Mouse (Mus musculus) lung, embryonic 14.5 days (tissue): ENCODE measurements at regions not wholly inside any gene's neighbourhood (a gene's known extent, or its start where the extent isn't known, plus 50 kb on each side); places are given as distances from the start of the nearest gene placed in this dataset.

Source experiments
- ATAC-seq: fragments of 200-750 bp; cut with Nextera tagmentation; 2 replicates; pipeline ENCODE4 v1.8.0; 2017; ENCODE audit warnings: mild to moderate bottlenecking, moderate TSS enrichment, moderate library complexity; ENCODE audit not compliant: insufficient read depth
- DNase-seq: peaks from one replicate; pipeline ENCODE4 v3.0.0-alpha.2; 2015
- H3K27ac ChIP-seq: fragments of 300-500 bp; sonication (generic); 2 replicates; pipeline ENCODE4 v1.5.1; 2014; ENCODE audit warnings: low read depth, mild to moderate bottlenecking, moderate library complexity
- H3K27me3 ChIP-seq: fragments of 300-500 bp; sonication (generic); 2 replicates; pipeline ENCODE4 v1.6.1; 2014; ENCODE audit warnings: low read length, control low read depth; ENCODE audit not compliant: insufficient read depth
- H3K36me3 ChIP-seq: fragments of 300-500 bp; sonication (generic); 2 replicates; pipeline ENCODE4 v1.6.1; 2014; ENCODE audit warnings: control low read depth; ENCODE audit not compliant: insufficient read depth
- H3K4me1 ChIP-seq: fragments of 300-500 bp; sonication (generic); 2 replicates; pipeline ENCODE4 v1.6.1; 2014; ENCODE audit warnings: antibody characterized with exemption, control low read depth; ENCODE audit not compliant: insufficient read depth
- H3K4me2 ChIP-seq: fragments of 300-500 bp; sonication (generic); 2 replicates; pipeline ENCODE4 v1.6.1; 2014; ENCODE audit warnings: mild to moderate bottlenecking
- H3K4me3 ChIP-seq: fragments of 300-500 bp; sonication (generic); 2 replicates; pipeline ENCODE4 v1.5.1; 2014; ENCODE audit warnings: low read depth, low read length
- H3K9ac ChIP-seq: fragments of 300-500 bp; sonication (generic); 2 replicates; pipeline ENCODE4 v1.6.1; 2014
- H3K9me3 ChIP-seq: fragments of 300-500 bp; sonication (generic); 2 replicates; pipeline ENCODE4 v1.6.1; 2016; ENCODE audit warnings: low read depth, low read length, control low read depth
- CTCF ChIP-seq: IDR thresholded peaks from 2 replicates; pipeline ENCODE4 v1.5.1; 2016; ENCODE audit warnings: antibody characterized with exemption, low read depth
- WGBS: fragments of 180-500 bp; shearing (Covaris S2); extraction: QIAGEN DNeasy Blood & Tissue Kit; methylation state at CpG from one replicate; pipeline ENCODE4 v1.1.7; 2014; 5-methylcytosine and 5-hydroxymethylcytosine counted together

DNA sequence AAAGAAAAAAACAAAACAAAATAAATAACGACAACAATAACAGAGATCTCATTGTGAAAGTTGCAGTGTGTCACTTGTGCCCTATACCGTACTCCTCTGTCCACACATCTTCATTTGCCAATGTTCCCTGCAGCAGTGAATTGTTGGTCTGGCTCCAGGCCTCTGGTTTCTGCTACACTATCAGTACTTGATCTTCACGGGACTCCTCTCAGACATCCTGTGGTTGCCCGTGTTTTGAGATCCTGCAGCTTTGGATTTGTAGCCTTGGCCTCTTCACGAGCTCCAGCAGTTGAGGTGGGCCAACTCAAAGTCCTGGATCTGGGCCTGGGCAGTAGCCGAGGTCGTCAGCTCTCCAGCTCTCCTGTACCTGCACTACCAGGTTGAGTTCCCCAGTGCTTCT lies 72.4 kb upstream of the Thpo start:
- no peak for ATAC-seq
- WGBS = 75% methylated on average over 7 of the region's 7 CpGs

DNA sequence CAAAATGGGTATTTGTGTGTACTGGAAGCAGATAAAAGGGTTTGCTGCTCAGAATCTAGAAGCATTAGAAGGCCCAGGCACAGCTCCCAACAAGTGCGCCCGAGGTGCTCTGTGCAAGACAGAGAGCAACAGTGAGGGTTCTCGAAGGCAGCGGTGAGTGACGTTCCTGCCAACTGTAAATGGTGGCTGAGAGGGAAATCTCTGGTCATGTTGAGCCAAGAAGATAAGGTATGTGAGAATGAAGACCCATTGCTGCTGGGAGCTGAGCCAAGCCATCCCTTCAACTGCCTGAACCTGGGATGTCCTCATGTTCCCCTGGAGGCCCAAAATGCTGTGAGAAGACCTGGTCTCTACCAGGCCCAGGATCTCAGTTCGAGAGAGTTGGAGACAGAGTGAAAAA lies 71.5 kb upstream of the Thpo start:
- Histone ChIP-seq H3K27me3 (no peaks in the 10 kb centered on the region), H3K4me1 (peaks cover 14% of the 10 kb centered on the region), H3K27ac (no peak overlapping the region), H3K9me3 (no peaks in the 10 kb centered on the region), H3K4me3 (no peak overlapping the region), H3K36me3 (no peaks in the 10 kb centered on the region), H3K4me2 (no peak overlapping the region), H3K9ac (no peak overlapping the region)
- ATAC-seq = peak; percentile 13; the same call in 1 of the 2 replicates
- DNase-seq = peak; percentile 43
- 50% methylated on average over 6 of the region's 6 CpGs for WGBS
- no peak for TF ChIP-seq CTCF

More for the DNA sequence above, 72.4 kb upstream of the Thpo start:
- no peak overlapping the region for H3K27ac ChIP-seq
- no peak overlapping the region for H3K9ac ChIP-seq
- no peak for TF ChIP-seq CTCF
- H3K4me3 ChIP-seq = no peak overlapping the region
- no peaks in the 10 kb centered on the region for H3K9me3 ChIP-seq
- H3K36me3 ChIP-seq = no peaks in the 10 kb centered on the region
- H3K4me2 ChIP-seq = no peak overlapping the region
- no peaks in the 10 kb centered on the region for H3K27me3 ChIP-seq
- DNase-seq = no peak
- peaks cover 14% of the 10 kb centered on the region for H3K4me1 ChIP-seq

DNA sequence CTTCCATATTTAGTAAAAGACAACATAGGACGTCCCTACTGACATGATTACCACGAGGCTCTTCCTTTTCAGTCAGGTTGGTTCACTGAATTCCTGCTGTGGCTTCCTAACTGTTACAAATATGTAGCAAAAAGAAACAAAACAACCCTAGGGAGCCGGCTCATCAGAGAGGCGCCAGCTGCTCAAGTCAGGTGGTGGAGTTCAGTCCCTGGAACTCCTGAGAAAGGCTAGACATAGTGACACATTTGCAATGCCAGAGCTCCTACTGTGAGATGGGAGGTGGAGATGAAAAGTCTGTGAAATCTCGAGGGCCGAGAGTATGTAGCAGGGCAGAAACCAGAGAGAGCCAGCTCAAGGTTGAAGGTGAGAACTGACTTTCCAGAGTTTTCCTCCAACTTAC lies 70.8 kb upstream of the Thpo start:
- 11% methylated on average over 6 of the region's 6 CpGs for WGBS
- peak overlapping the region; percentile 55 for H3K4me2 ChIP-seq
- H3K9me3 ChIP-seq = no peaks in the 10 kb centered on the region
- no peaks in the 10 kb centered on the region for H3K36me3 ChIP-seq
- H3K27me3 ChIP-seq = no peaks in the 10 kb centered on the region
- H3K4me3 ChIP-seq = peak overlapping the region; percentile 16; the same call in 1 of the 2 replicates
- ATAC-seq = peak; percentile 9; the same call in 1 of the 2 replicates
- no peak for DNase-seq
- no peak for TF ChIP-seq CTCF
- peaks cover 14% of the 10 kb centered on the region for H3K4me1 ChIP-seq
- H3K27ac ChIP-seq = peak overlapping the region; percentile 67
- peak overlapping the region; percentile 1; the same call in 1 of the 2 replicates for H3K9ac ChIP-seq

DNA sequence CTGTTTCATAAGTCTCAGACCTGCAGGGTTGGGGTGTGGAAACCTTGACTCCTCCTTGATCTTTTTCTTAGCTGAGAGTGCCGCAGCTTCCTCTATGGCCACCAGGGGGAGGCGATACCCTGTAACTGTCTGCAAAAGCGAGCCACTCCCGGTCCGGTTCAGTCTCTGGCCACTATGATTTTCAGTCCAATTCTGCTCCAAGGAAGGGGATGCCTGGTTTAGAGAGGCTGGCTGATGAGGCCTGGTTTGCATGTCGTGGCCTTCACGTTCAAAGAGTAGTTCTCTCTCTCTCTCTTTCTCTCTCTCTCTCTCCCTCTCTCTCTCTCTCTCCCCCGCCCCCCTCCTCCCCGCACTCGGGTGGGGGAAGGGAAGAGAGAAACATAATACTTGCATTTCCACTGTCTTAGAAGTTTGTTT lies 70.3 kb upstream of the Thpo start:
- peak; percentile 90 for DNase-seq
- H3K9ac ChIP-seq = peak overlapping the region; percentile 1; the same call in 1 of the 2 replicates
- peak overlapping the region; percentile 67 for H3K27ac ChIP-seq
- H3K4me1 ChIP-seq = peaks cover 14% of the 10 kb centered on the region
- no peaks in the 10 kb centered on the region for H3K27me3 ChIP-seq
- H3K4me2 ChIP-seq = peak overlapping the region; percentile 55
- H3K4me3 ChIP-seq = peak overlapping the region; percentile 16; the same call in 1 of the 2 replicates
- H3K9me3 ChIP-seq = no peaks in the 10 kb centered on the region
- peak; percentile 74 for ATAC-seq
- WGBS = 1% methylated on average over 8 of the region's 10 CpGs
- no peaks in the 10 kb centered on the region for H3K36me3 ChIP-seq
- TF ChIP-seq CTCF = peak; percentile 90

DNA sequence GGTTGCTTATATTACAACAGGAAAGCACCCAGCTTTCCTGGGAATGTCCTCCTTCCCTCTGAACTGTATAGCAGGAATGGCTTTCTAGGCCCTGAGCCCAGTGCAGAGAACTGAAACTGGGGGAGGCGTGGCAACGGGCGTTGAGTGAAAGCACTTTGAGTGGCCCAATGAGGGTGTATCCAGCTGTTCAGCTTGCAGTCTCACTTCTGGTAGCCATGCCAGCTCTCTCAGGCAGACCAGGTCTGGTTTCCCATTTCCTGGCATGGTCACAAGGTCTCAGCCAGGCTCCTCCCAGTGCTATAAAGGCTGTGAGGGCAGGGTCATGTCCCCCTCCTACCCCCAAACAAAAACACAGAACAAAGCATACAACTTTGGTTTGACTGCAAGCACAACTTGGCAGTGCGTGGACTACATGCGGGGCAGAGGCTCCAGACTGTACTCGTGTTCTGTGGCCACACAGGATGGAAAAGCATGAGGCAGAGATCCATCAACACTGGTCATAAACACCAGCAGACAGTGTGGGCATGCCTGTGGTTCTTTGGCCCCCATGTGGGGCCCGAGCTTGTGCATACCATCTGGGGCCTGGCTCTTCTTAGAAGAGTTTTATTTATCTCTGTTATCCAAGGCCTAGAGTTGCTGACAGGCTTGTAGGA lies 69.1 kb upstream of the Thpo start:
- Histone ChIP-seq H3K9me3 (no peaks in the 10 kb centered on the region), H3K36me3 (no peaks in the 10 kb centered on the region), H3K4me3 (no peak overlapping the region), H3K9ac (no peak overlapping the region), H3K27me3 (no peaks in the 10 kb centered on the region), H3K4me1 (peaks cover 14% of the 10 kb centered on the region), H3K27ac (peak overlapping the region; percentile 68), H3K4me2 (no peak overlapping the region)
- no peak for TF ChIP-seq CTCF
- ATAC-seq (peak; percentile 57; the same call in 1 of the 2 replicates), DNase-seq (peak; percentile 78)
- WGBS = 54% methylated on average over 7 of the region's 7 CpGs

DNA sequence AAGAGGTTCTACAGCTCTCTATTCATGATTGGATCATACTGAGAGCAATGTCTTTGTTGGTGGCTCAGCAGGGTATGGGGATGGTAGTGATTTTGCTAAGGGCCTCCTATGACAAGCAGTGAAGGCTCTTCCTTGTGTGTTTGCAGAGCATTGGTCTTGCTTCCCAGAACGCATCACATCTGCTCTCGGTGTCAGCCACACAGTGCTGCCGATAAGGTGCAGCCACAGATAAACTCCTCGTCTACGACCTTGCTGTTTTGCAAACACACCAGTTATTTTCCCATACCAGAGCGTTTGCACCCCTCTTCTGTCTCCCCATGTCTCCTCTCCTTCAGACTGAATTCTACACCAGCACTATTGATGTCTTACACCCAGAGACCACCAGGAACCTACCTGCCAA lies 68.4 kb upstream of the Thpo start:
- Histone ChIP-seq H3K9ac (no peak overlapping the region), H3K4me3 (no peak overlapping the region), H3K9me3 (no peaks in the 10 kb centered on the region), H3K27ac (peak overlapping the region; percentile 68; the same call in 1 of the 2 replicates), H3K27me3 (no peaks in the 10 kb centered on the region), H3K4me1 (peaks cover 14% of the 10 kb centered on the region), H3K4me2 (no peak overlapping the region), H3K36me3 (no peaks in the 10 kb centered on the region)
- 60% methylated on average over 6 of the region's 6 CpGs for WGBS
- ATAC-seq = no peak
- TF ChIP-seq CTCF = no peak
- DNase-seq = no peak

DNA sequence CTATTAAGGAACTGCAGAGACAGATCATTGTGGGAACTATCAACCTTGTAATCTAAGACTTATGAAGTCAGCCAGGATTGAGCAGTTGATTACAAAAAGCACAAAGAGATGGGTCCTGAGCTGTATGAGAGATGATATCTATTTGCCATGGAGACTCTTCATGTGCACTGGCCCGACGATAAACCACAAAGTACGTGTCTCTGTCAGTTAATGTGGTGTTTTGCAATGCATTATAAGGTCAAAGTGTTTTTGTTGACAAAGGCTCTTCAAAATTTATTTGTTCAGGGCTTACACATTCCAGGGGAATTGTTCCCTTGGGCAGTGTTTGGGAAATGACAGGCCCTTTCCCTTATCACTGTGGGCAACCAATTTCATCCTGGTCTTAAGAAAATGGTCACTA lies 65.7 kb upstream of the Thpo start:
- Histone ChIP-seq H3K9ac (no peak overlapping the region), H3K4me1 (peaks cover 7% of the 10 kb centered on the region; the same call in 1 of the 2 replicates), H3K27me3 (no peaks in the 10 kb centered on the region), H3K27ac (no peak overlapping the region), H3K9me3 (no peaks in the 10 kb centered on the region), H3K4me2 (no peak overlapping the region), H3K4me3 (no peak overlapping the region), H3K36me3 (no peaks in the 10 kb centered on the region)
- no peak for ATAC-seq
- TF ChIP-seq CTCF = no peak
- no peak for DNase-seq
- 82% methylated on average over 3 of the region's 3 CpGs for WGBS
